Mouse (Mus musculus): ENCODE measurements around the gene Ptpn20.

The Ptpn20 gene

DNA sequence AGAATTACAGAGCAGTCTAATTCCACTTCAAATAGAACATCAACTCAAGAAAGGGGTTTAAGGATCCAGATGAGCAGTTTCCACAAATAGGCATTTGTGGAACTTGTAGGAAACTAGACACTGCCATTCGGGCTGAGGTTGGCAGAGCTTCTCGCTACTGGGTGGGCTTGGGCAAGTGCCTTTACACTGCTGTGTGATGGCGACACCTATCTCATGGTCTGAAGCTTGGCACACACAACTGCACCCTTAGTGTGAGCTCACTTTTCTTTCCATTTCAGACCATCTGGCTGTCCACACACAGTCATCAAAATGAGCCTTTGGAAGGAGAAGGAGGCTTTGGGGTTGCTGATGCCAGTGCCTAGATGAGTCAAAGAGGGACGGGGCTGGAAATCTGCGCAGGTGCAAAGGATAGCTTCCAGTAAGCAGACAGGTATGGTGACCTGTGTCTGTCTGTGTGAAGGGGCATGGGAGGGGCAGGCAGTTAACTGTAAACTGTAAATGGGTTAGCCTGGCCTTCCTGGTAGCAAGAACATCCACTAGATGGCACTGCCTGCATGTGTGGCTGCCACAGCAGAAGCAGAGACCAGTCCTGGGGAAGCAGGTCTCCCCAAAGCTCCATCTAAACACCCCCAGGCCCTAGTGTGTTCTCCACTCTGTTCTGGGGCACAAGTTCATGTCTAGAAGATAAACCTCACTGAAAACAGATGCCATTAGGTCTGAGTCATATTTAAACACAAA lies 84.5 kb downstream of the Ptpn20 start:
- DNase-seq (ENCODE audit: low read depth): no peak

GRCm38 (mm10) chr14:33677996-33678395 lies 89.0 kb downstream of the Ptpn20 start:
- no peak for DNase-seq (ENCODE audit: low read depth)

GRCm38 (mm10) chr14:33678740-33679139 lies 89.7 kb downstream of the Ptpn20 start:
- no peak for DNase-seq (ENCODE audit: low read depth)

DNA sequence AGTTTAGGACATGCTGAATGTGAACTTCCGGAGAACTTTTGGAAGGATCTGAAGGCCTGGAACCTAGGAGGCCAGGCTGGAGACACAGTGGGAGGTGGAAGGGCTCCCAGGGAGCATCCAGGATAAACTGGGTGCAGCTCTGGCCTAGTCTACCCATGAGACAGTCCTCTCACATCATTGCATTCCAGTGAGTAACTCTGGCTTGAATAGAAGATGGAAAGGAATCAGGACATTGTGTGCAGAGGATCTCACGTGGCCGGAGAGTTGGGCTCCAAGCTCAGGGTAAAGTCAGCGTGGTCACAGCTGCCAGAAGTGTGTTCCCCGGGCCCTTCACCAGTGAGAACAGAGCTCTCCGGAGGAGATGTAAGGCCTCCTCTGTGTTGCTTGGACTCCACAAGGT lies 91.6 kb downstream of the Ptpn20 start:
- DNase-seq (ENCODE audit: low read depth): no peak

DNA sequence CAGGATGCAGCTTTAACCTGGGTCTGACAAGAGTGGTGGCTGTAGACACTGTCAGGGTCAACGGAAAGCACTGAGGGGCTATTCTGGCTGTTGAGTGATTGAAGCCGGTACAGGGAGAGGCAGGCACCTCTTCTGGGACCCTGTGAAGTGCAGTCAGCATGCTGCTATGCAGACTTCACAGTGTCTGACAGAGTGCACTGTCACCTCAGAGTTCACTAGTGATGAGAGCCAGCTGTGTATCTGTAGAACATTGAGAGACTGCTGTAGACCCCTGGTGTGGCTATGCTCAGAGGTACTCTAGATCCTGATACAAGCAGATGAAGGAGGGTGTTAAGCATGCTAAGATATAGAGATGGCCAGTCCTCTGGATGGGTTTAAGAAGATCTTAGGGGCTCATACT lies 93.8 kb downstream of the Ptpn20 start:
- DNase-seq (ENCODE audit: low read depth): no peak

DNA sequence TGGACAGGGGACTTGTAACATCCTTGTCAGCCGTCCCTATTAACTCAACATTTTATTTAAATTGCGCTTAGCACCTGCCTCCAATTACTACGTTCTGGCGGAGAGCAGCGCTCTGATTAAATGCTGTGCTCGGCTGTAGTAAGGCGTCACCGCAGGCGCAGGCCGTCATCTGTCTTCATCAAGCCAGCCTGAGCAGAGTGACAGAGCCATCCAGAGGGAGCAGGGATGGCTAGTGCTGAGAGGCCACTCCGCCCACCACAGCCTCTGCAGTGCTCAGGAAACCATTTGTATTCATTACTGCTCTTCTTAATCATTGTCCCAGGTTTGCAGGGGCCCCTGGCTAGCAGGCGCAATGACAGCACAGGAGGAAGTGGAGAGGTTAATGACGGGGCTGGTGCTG lies 94.7 kb downstream of the Ptpn20 start:
- no peak for DNase-seq (ENCODE audit: low read depth)

- DNase-seq (ENCODE audit: low read depth): no peak
These were observed 98.5 kb downstream of the Ptpn20 start for GRCm38 (mm10) chr14:33687444-33688028.

- no peak for DNase-seq (ENCODE audit: low read depth)
These were observed 100.0 kb downstream of the Ptpn20 start for GRCm38 (mm10) chr14:33689044-33689443.
